ENCODE assay signal across 9 mouse cellular contexts in genomic region chr1:188118125-188118524, GRCm38 (mm10).
A peak's percentile ranks its signal among the peaks of the same experiment; 100 is the strongest.
DNase-seq lines count a peak whose midpoint lies in the region; ATAC-seq and TF ChIP-seq lines count a peak whose summit lies in the region.
"Had no signal": no experiment of that assay in that cellular context is flagged by ENCODE, and none has a peak within 500 bp of the region (broad histone marks: within the 10 kb centered on the region; RNA-seq: fewer than 3 reads in every experiment).

No protein-coding gene starts in this region.

- no peak overlapping the region for H3K9ac ChIP-seq in embryonic facial prominence, embryonic 14.5 days (ENCODE audit: low read depth, low read length)
- no peak overlapping the region for H3K9ac ChIP-seq in embryonic facial prominence, embryonic 15.5 days
- H3K9ac ChIP-seq in lung, postnatal 0 days (replicated peaks; ENCODE audit: low read depth), result no peak overlapping the region
- no peak overlapping the region for H3K9ac ChIP-seq in stomach, embryonic 14.5 days (replicated peaks; ENCODE audit: low read depth, low read length)
- H3K9ac ChIP-seq: liver, embryonic 14.5 days had no signal

- H3K4me1 ChIP-seq in embryonic facial prominence, embryonic 14.5 days (ENCODE audit: control insufficient read depth, insufficient read depth, low read length), result peaks cover 2% of the 10 kb centered on the region; the same call in 1 of the 2 replicates
- H3K4me1 ChIP-seq in embryonic facial prominence, embryonic 10.5 days, result peaks cover 3% of the 10 kb centered on the region; the same call in 1 of the 2 replicates
- H3K4me1 ChIP-seq in embryonic facial prominence, embryonic 15.5 days, result peaks cover 6% of the 10 kb centered on the region
- peaks cover 38% of the 10 kb centered on the region for H3K4me1 ChIP-seq in heart, embryonic 10.5 days
- peaks cover 4% of the 10 kb centered on the region; the same call in 1 of the 2 replicates for H3K4me1 ChIP-seq in lung, postnatal 0 days (ENCODE audit: insufficient read depth, low read depth, low read length)
- H3K4me1 ChIP-seq in stomach, embryonic 14.5 days (ENCODE audit: control insufficient read depth, insufficient read depth, low read length), result peaks cover 5% of the 10 kb centered on the region; the same call in 1 of the 2 replicates

- DNase-seq in embryonic facial prominence, embryonic 14.5 days (ENCODE audit: low spot score), result peak; percentile 89
- DNase-seq in embryonic facial prominence, embryonic 10.5 days (ENCODE audit: low spot score), result no peak
- peak; percentile 84 for DNase-seq in heart, embryonic 10.5 days (ENCODE audit: low spot score)
- peak; percentile 68 to 74 for DNase-seq in kidney, postnatal 25 days
- peak; percentile 91 for DNase-seq in lung, postnatal 0 days (ENCODE audit: low spot score)

- H3K27me3 ChIP-seq in embryonic facial prominence, embryonic 14.5 days (replicated peaks; ENCODE audit: control insufficient read depth, insufficient read depth, low read length), result no peaks in the 10 kb centered on the region
- H3K27me3 ChIP-seq in embryonic facial prominence, embryonic 10.5 days (replicated peaks; ENCODE audit: low read depth, poor library complexity, severe bottlenecking), result no peaks in the 10 kb centered on the region
- H3K27me3 ChIP-seq in embryonic facial prominence, embryonic 15.5 days, result no peaks in the 10 kb centered on the region
- H3K27me3 ChIP-seq in heart, embryonic 10.5 days (ENCODE audit: insufficient read depth, poor library complexity, severe bottlenecking), result no peaks in the 10 kb centered on the region
- H3K27me3 ChIP-seq in lung, postnatal 0 days (replicated peaks; ENCODE audit: insufficient read depth, low read length), result no peaks in the 10 kb centered on the region
- no peaks in the 10 kb centered on the region for H3K27me3 ChIP-seq in stomach, embryonic 14.5 days (ENCODE audit: control insufficient read depth, insufficient read depth, low read length)

- no peak overlapping the region for H3K4me3 ChIP-seq in embryonic facial prominence, embryonic 14.5 days (ENCODE audit: low read depth, low read length)
- H3K4me3 ChIP-seq in embryonic facial prominence, embryonic 10.5 days, result no peak overlapping the region
- no peak overlapping the region for H3K4me3 ChIP-seq in embryonic facial prominence, embryonic 15.5 days (replicated peaks)
- H3K4me3 ChIP-seq in heart, embryonic 10.5 days, result no peak overlapping the region
- no peak overlapping the region for H3K4me3 ChIP-seq in lung, postnatal 0 days (ENCODE audit: low read depth, low read length)
- no peak overlapping the region for H3K4me3 ChIP-seq in stomach, embryonic 14.5 days (ENCODE audit: low read depth, low read length)

- no peaks in the 10 kb centered on the region for H3K9me3 ChIP-seq in embryonic facial prominence, embryonic 14.5 days (ENCODE audit: control insufficient read depth, low read length)
- no peaks in the 10 kb centered on the region for H3K9me3 ChIP-seq in embryonic facial prominence, embryonic 10.5 days
- no peaks in the 10 kb centered on the region for H3K9me3 ChIP-seq in embryonic facial prominence, embryonic 15.5 days (replicated peaks)
- no peaks in the 10 kb centered on the region for H3K9me3 ChIP-seq in heart, embryonic 10.5 days
- H3K9me3 ChIP-seq in lung, postnatal 0 days (ENCODE audit: low read length), result no peaks in the 10 kb centered on the region
- H3K9me3 ChIP-seq in stomach, embryonic 14.5 days (ENCODE audit: control insufficient read depth, low read depth, low read length), result no peaks in the 10 kb centered on the region

- peak; percentile 63 for ATAC-seq in embryonic facial prominence, embryonic 14.5 days (ENCODE audit: low read depth)
- ATAC-seq in embryonic facial prominence, embryonic 15.5 days (ENCODE audit: insufficient number of reproducible peaks, low FRiP score, low TSS enrichment, low read depth), result peak; percentile 54; the same call in 1 of the 2 replicates
- peak; percentile 89 for ATAC-seq in lung, postnatal 0 days
- ATAC-seq in stomach, embryonic 14.5 days (ENCODE audit: insufficient number of reproducible peaks, insufficient read depth, low FRiP score, low read depth), result peak; percentile 72; the same call in 1 of the 2 replicates
- ATAC-seq in megakaryocyte progenitor cell, adult 5-6 weeks (replicated peaks; ENCODE audit: poor library complexity), result no peak

- no peak for TF ChIP-seq CTCF in lung, postnatal 0 days (IDR thresholded peaks at IDR 0.05)

- no peak overlapping the region for H3K4me2 ChIP-seq in embryonic facial prominence, embryonic 14.5 days (ENCODE audit: low read depth, low read length)
- H3K4me2 ChIP-seq in embryonic facial prominence, embryonic 15.5 days (replicated peaks), result no peak overlapping the region
- H3K4me2 ChIP-seq in lung, postnatal 0 days (replicated peaks; ENCODE audit: low read depth, low read length), result no peak overlapping the region
- H3K4me2 ChIP-seq in stomach, embryonic 14.5 days (replicated peaks; ENCODE audit: low read depth, low read length), result no peak overlapping the region

- H3K27ac ChIP-seq in embryonic facial prominence, embryonic 14.5 days (replicated peaks; ENCODE audit: low read depth, low read length), result no peak overlapping the region
- H3K27ac ChIP-seq in embryonic facial prominence, embryonic 10.5 days (replicated peaks), result no peak overlapping the region
- no peak overlapping the region for H3K27ac ChIP-seq in embryonic facial prominence, embryonic 15.5 days (replicated peaks)
- peak overlapping the region; percentile 73 for H3K27ac ChIP-seq in heart, embryonic 10.5 days
- no peak overlapping the region for H3K27ac ChIP-seq in lung, postnatal 0 days (ENCODE audit: low read length)
- peak overlapping the region; percentile 10; the same call in 1 of the 2 replicates for H3K27ac ChIP-seq in stomach, embryonic 14.5 days (ENCODE audit: low read length)
- H3K27ac ChIP-seq: liver, embryonic 14.5 days had no signal

- H3K36me3 ChIP-seq in embryonic facial prominence, embryonic 14.5 days (ENCODE audit: control insufficient read depth, insufficient read depth, low read length), result no peaks in the 10 kb centered on the region
- no peaks in the 10 kb centered on the region for H3K36me3 ChIP-seq in embryonic facial prominence, embryonic 10.5 days (replicated peaks)
- H3K36me3 ChIP-seq in embryonic facial prominence, embryonic 15.5 days, result no peaks in the 10 kb centered on the region
- no peaks in the 10 kb centered on the region for H3K36me3 ChIP-seq in heart, embryonic 10.5 days
- H3K36me3 ChIP-seq in lung, postnatal 0 days (ENCODE audit: insufficient read depth, low read length), result no peaks in the 10 kb centered on the region
- H3K36me3 ChIP-seq in stomach, embryonic 14.5 days (ENCODE audit: control insufficient read depth, insufficient read depth, low read length), result no peaks in the 10 kb centered on the region

- WGBS in embryonic facial prominence, embryonic 14.5 days, result 24% methylated on average over 3 of the region's 3 CpGs
- 59% methylated on average over 3 of the region's 3 CpGs for WGBS in embryonic facial prominence, embryonic 10.5 days
- 45% methylated on average over 3 of the region's 3 CpGs for WGBS in embryonic facial prominence, embryonic 15.5 days
- WGBS in heart, embryonic 10.5 days, result 23% methylated on average over 3 of the region's 3 CpGs
- 10% methylated on average over 3 of the region's 3 CpGs for WGBS in lung, postnatal 0 days
- 23% methylated on average over 3 of the region's 3 CpGs for WGBS in stomach, embryonic 14.5 days

- TF ChIP-seq EP300 in lung, postnatal 0 days (IDR thresholded peaks at IDR 0.05), result no peak

Comparison
In these comparisons a context has a peak if more than half of its experiments do, and no peak if none do; other contexts are left out.
1. H3K27ac ChIP-seq: peak in heart, embryonic 10.5 days (single experiment) and stomach, embryonic 14.5 days (single experiment); none in embryonic facial prominence, embryonic 14.5 days (single experiment), embryonic facial prominence, embryonic 10.5 days (single experiment), embryonic facial prominence, embryonic 15.5 days (single experiment) and lung, postnatal 0 days (single experiment).